8 mouse cellular contexts compared by ENCODE assay signal in genomic region chr8:84656641-84657126, GRCm38 (mm10). TPM values are rescaled to one million over a fixed set of nuclear protein-coding genes. Genes with fewer than 3 reads are reported as not detected.
A peak's percentile ranks its signal among the peaks of the same experiment; 100 is the strongest.
DNase-seq lines count a peak whose midpoint lies in the region; ATAC-seq and TF ChIP-seq lines count a peak whose summit lies in the region.

No protein-coding gene starts in this region.

- under 1% methylated on average over 23 of the region's 23 CpGs for WGBS in embryonic facial prominence, embryonic 12.5 days
- WGBS in heart, embryonic 12.5 days, result under 1% methylated on average over 23 of the region's 23 CpGs
- WGBS in kidney, embryonic 16.5 days, result under 1% methylated on average over 23 of the region's 23 CpGs
- WGBS in small intestine, adult 2 months, result under 1% methylated on average over 23 of the region's 23 CpGs

- no peaks in the 10 kb centered on the region for H3K36me3 ChIP-seq in embryonic facial prominence, embryonic 12.5 days
- H3K36me3 ChIP-seq in heart, embryonic 12.5 days, result no peaks in the 10 kb centered on the region
- no peaks in the 10 kb centered on the region for H3K36me3 ChIP-seq in kidney, embryonic 16.5 days (ENCODE audit: insufficient read depth, low read length)
- no peaks in the 10 kb centered on the region for H3K36me3 ChIP-seq in small intestine, adult 2 months (ENCODE audit: control insufficient read depth, insufficient read depth, low read length)

- peak overlapping the region; percentile 63 for H3K4me2 ChIP-seq in embryonic facial prominence, embryonic 12.5 days (replicated peaks)
- H3K4me2 ChIP-seq in heart, embryonic 12.5 days, result peak overlapping the region; percentile 93
- peak overlapping the region; percentile 77 for H3K4me2 ChIP-seq in kidney, embryonic 16.5 days (replicated peaks; ENCODE audit: low read depth, low read length)

- no peaks in the 10 kb centered on the region for H3K27me3 ChIP-seq in embryonic facial prominence, embryonic 12.5 days
- no peaks in the 10 kb centered on the region for H3K27me3 ChIP-seq in heart, embryonic 12.5 days (replicated peaks)
- H3K27me3 ChIP-seq in kidney, embryonic 16.5 days (ENCODE audit: insufficient read depth, low read length), result no peaks in the 10 kb centered on the region
- H3K27me3 ChIP-seq in small intestine, adult 2 months (ENCODE audit: control insufficient read depth, insufficient read depth, low read length), result no peaks in the 10 kb centered on the region

- peak overlapping the region; percentile 32 for H3K4me3 ChIP-seq in left cerebral cortex, adult 2 months
- H3K4me3 ChIP-seq in embryonic facial prominence, embryonic 12.5 days, result peak overlapping the region; percentile 35
- H3K4me3 ChIP-seq in heart, embryonic 12.5 days, result peak overlapping the region; percentile 57
- H3K4me3 ChIP-seq in kidney, embryonic 16.5 days (ENCODE audit: low read length), result peak overlapping the region; percentile 53
- H3K4me3 ChIP-seq in small intestine, adult 2 months (ENCODE audit: low read depth, low read length), result peak overlapping the region; percentile 63

- ATAC-seq in embryonic facial prominence, embryonic 12.5 days (ENCODE audit: insufficient number of reproducible peaks, insufficient read depth, low FRiP score, low TSS enrichment), result peak; percentile 30; the same call in 1 of the 2 replicates
- ATAC-seq in heart, embryonic 12.5 days (ENCODE audit: insufficient number of reproducible peaks, low FRiP score), result peak; percentile 77
- ATAC-seq in kidney, embryonic 16.5 days (ENCODE audit: low FRiP score, low TSS enrichment), result peak; percentile 87

- H3K4me1 ChIP-seq in embryonic facial prominence, embryonic 12.5 days, result peaks cover 55% of the 10 kb centered on the region
- peaks cover 65% of the 10 kb centered on the region for H3K4me1 ChIP-seq in heart, embryonic 12.5 days (replicated peaks)
- H3K4me1 ChIP-seq in kidney, embryonic 16.5 days (ENCODE audit: insufficient read depth, low read length), result peaks cover 47% of the 10 kb centered on the region
- peaks cover 14% of the 10 kb centered on the region for H3K4me1 ChIP-seq in small intestine, adult 2 months (ENCODE audit: control insufficient read depth, insufficient read depth, insufficient read length, low read length)

- intact Hi-C loops in left cerebral cortex, adult 2 months (cut with DNase I), result no loop called here
- intact Hi-C loops in left cerebral cortex, postnatal 36 days (cut with DNase I), result no loop called here

- DNase-seq in left cerebral cortex, adult 2 months (ENCODE audit: extremely low spot score in 1 of 2, low spot score in 2 of 2), result no peak
- DNase-seq in left cerebral cortex, postnatal 36 days (ENCODE audit: low spot score in 2 of 2), result no peak
- peak; percentile 91 to 95 for DNase-seq in lung, postnatal 4 days
- no peak for DNase-seq in layer of hippocampus, postnatal 36 days

- peak overlapping the region; percentile 58 for H3K9ac ChIP-seq in embryonic facial prominence, embryonic 12.5 days
- peak overlapping the region; percentile 84 for H3K9ac ChIP-seq in heart, embryonic 12.5 days
- peak overlapping the region; percentile 82 for H3K9ac ChIP-seq in kidney, embryonic 16.5 days (replicated peaks; ENCODE audit: low read length)

- no peaks in the 10 kb centered on the region for H3K9me3 ChIP-seq in embryonic facial prominence, embryonic 12.5 days
- no peaks in the 10 kb centered on the region for H3K9me3 ChIP-seq in heart, embryonic 12.5 days (replicated peaks)
- H3K9me3 ChIP-seq in kidney, embryonic 16.5 days (ENCODE audit: low read length), result no peaks in the 10 kb centered on the region

- peak; percentile 49; the same call in 1 of the 2 replicates for TF ChIP-seq POLR2A in small intestine, adult 2 months (IDR thresholded peaks at IDR 0.05; ENCODE audit: low read depth, low read length)

- peak overlapping the region; percentile 20; the same call in 1 of the 2 replicates for H3K27ac ChIP-seq in left cerebral cortex, adult 2 months
- H3K27ac ChIP-seq in embryonic facial prominence, embryonic 12.5 days, result peak overlapping the region; percentile 98
- H3K27ac ChIP-seq in heart, embryonic 12.5 days (ENCODE audit: poor library complexity, severe bottlenecking), result peak overlapping the region; percentile 97
- peak overlapping the region; percentile 99 for H3K27ac ChIP-seq in kidney, embryonic 16.5 days (ENCODE audit: low read length)
- peak overlapping the region; percentile 93 for H3K27ac ChIP-seq in small intestine, adult 2 months (ENCODE audit: insufficient read depth, low read depth, low read length)

- TF ChIP-seq CTCF in left cerebral cortex, adult 2 months (IDR thresholded peaks at IDR 0.05), result no peak
- no peak for TF ChIP-seq CTCF in small intestine, adult 2 months (IDR thresholded peaks at IDR 0.05; ENCODE audit: extremely low read depth, insufficient read length, insufficient replicate concordance, low read depth, low read length)

RNA-seq across cellular contexts. Expression of gene Ier2, which starts 6.0 kb away (rescaled TPM):
- total RNA-seq in left cerebral cortex, adult 2 months (2021), result 10 to 100 TPM; 17.5 to 17.9 TPM
- 10 to 100 TPM in 1 of 2 experiments, 1 to 10 TPM in 1; 5.6 to 27.6 TPM for total RNA-seq in left cerebral cortex, postnatal 36 days (2021)
- 94.5 and 97.0 TPM in 2 replicates for polyA plus RNA-seq in embryonic facial prominence, embryonic 12.5 days (2016; fragmentation: Nextera tagmentation; extraction: Ambion mirVana)
- 63.4 and 68.1 TPM in 2 replicates for polyA plus RNA-seq in heart, embryonic 12.5 days (2016; fragmentation: Nextera tagmentation; extraction: Ambion mirVana)
- polyA plus RNA-seq in kidney, embryonic 16.5 days (2015; fragmentation: Nextera tagmentation; extraction: Ambion mirVana), result 73.5 and 78.0 TPM in 2 replicates
- polyA plus RNA-seq in small intestine, adult 2 months (2012; rRNA removed), result 37.0 and 72.7 TPM in 2 replicates
- 1 to 10 TPM; 7.2 to 7.6 TPM for total RNA-seq in layer of hippocampus, postnatal 36 days (2021)

RNA-seq across cellular contexts. Expression of gene Trmt1, which starts 29.4 kb away (rescaled TPM):
- 100 to 1,000 TPM; 108 to 115 TPM for total RNA-seq in left cerebral cortex, adult 2 months (2021)
- total RNA-seq in left cerebral cortex, postnatal 36 days (2021), result 100 to 1,000 TPM in 1 of 2 experiments, 10 to 100 TPM in 1; 84.5 to 124 TPM
- 71.2 and 73.6 TPM in 2 replicates for polyA plus RNA-seq in embryonic facial prominence, embryonic 12.5 days (2016; fragmentation: Nextera tagmentation; extraction: Ambion mirVana)
- 46.2 and 49.5 TPM in 2 replicates for polyA plus RNA-seq in heart, embryonic 12.5 days (2016; fragmentation: Nextera tagmentation; extraction: Ambion mirVana)
- polyA plus RNA-seq in kidney, embryonic 16.5 days (2015; fragmentation: Nextera tagmentation; extraction: Ambion mirVana), result 81.5 and 82.9 TPM in 2 replicates
- polyA plus RNA-seq in small intestine, adult 2 months (2012; rRNA removed), result 38.3 and 55.2 TPM in 2 replicates
- 100 to 1,000 TPM in 1 of 2 experiments, 10 to 100 TPM in 1; 95.2 to 115 TPM for total RNA-seq in layer of hippocampus, postnatal 36 days (2021)

RNA-seq across cellular contexts. Expression of gene Nacc1, which starts 31.0 kb away (rescaled TPM):
- total RNA-seq in left cerebral cortex, adult 2 months (2021), result 10 to 100 TPM; 95.5 to 96.8 TPM
- total RNA-seq in left cerebral cortex, postnatal 36 days (2021), result 10 to 100 TPM; 94.2 to 99.7 TPM
- polyA plus RNA-seq in embryonic facial prominence, embryonic 12.5 days (2016; fragmentation: Nextera tagmentation; extraction: Ambion mirVana), result 19.4 and 20.8 TPM in 2 replicates
- 20.9 and 21.3 TPM in 2 replicates for polyA plus RNA-seq in heart, embryonic 12.5 days (2016; fragmentation: Nextera tagmentation; extraction: Ambion mirVana)
- polyA plus RNA-seq in kidney, embryonic 16.5 days (2015; fragmentation: Nextera tagmentation; extraction: Ambion mirVana), result 22.5 and 26.7 TPM in 2 replicates
- polyA plus RNA-seq in small intestine, adult 2 months (2012; rRNA removed), result 57.2 and 104 TPM in 2 replicates
- 10 to 100 TPM; 85.9 to 92.2 TPM for total RNA-seq in layer of hippocampus, postnatal 36 days (2021)

RNA-seq across cellular contexts. Expression of gene Lyl1, which starts 44.6 kb away (rescaled TPM):
- 1 to 10 TPM; 1.6 to 2.6 TPM for total RNA-seq in left cerebral cortex, adult 2 months (2021)
- total RNA-seq in left cerebral cortex, postnatal 36 days (2021), result 1 to 10 TPM; 2.4 to 3.4 TPM
- polyA plus RNA-seq in embryonic facial prominence, embryonic 12.5 days (2016; fragmentation: Nextera tagmentation; extraction: Ambion mirVana), result 4.9 and 5.0 TPM in 2 replicates
- 18.1 and 19.7 TPM in 2 replicates for polyA plus RNA-seq in heart, embryonic 12.5 days (2016; fragmentation: Nextera tagmentation; extraction: Ambion mirVana)
- polyA plus RNA-seq in kidney, embryonic 16.5 days (2015; fragmentation: Nextera tagmentation; extraction: Ambion mirVana), result 7.9 and 8.1 TPM in 2 replicates
- polyA plus RNA-seq in small intestine, adult 2 months (2012; rRNA removed), result 4.2 and 8.2 TPM in 2 replicates
- 1 to 10 TPM; 1.2 to 2.0 TPM for total RNA-seq in layer of hippocampus, postnatal 36 days (2021)

Comparison
In these comparisons a context has a peak if more than half of its experiments do, and no peak if none do; other contexts are left out.
1. DNase-seq: peak in lung, postnatal 4 days (2 of 2); none in left cerebral cortex, adult 2 months (0 of 2), left cerebral cortex, postnatal 36 days (0 of 2) and layer of hippocampus, postnatal 36 days (0 of 2).
2. H3K27ac ChIP-seq: peak in every context shown above with its lines; median percentile 99 in kidney, embryonic 16.5 days; 98 in embryonic facial prominence, embryonic 12.5 days; 97 in heart, embryonic 12.5 days; 93 in small intestine, adult 2 months; 20 in left cerebral cortex, adult 2 months.
3. ATAC-seq: peak in every context shown above with its lines; median percentile 87 in kidney, embryonic 16.5 days; 77 in heart, embryonic 12.5 days; 30 in embryonic facial prominence, embryonic 12.5 days.
4. Peak in every context shown above with its lines, with median percentiles within 50 percentile points of each other: H3K4me3 ChIP-seq, H3K4me2 ChIP-seq and H3K9ac ChIP-seq.